Mouse (Mus musculus): ENCODE measurements around the gene Rbks. TPM values are rescaled to one million over a fixed set of nuclear protein-coding genes. Genes with fewer than 3 reads are reported as not detected.
"Not testable (repeated sequence)": the region's sequence is repeated elsewhere in the genome, so short reads cannot be mapped to it uniquely, and the experiment has no call there.

Rbks gene
- total RNA-seq, 2 experiments from 2014 or later: 4.5 to 4.6 TPM

- no peak for DNase-seq
Measured at GRCm38 (mm10) chr5:31620326-31620725, 77.1 kb downstream of the Rbks start.

GRCm38 (mm10) chr5:31614339-31615025 is 82.9 kb downstream of the Rbks start:
- no peak for DNase-seq

GRCm38 (mm10) chr5:31613852-31614286 is 83.6 kb downstream of the Rbks start:
- peak; percentile 84 for DNase-seq

- no peak for DNase-seq
Measured at GRCm38 (mm10) chr5:31611186-31611585, 86.2 kb downstream of the Rbks start.

GRCm38 (mm10) chr5:31610376-31611086 is 86.9 kb downstream of the Rbks start:
- no peak for DNase-seq

- DNase-seq: peak; percentile 36
Measured at GRCm38 (mm10) chr5:31606151-31606550, 91.3 kb downstream of the Rbks start.

- DNase-seq: no peak
Measured at GRCm38 (mm10) chr5:31603766-31604165, 93.7 kb downstream of the Rbks start.

- DNase-seq: peak; percentile 63
Measured at GRCm38 (mm10) chr5:31602377-31602776, 95.0 kb downstream of the Rbks start.

- DNase-seq: no peak
Measured at GRCm38 (mm10) chr5:31601162-31601722, 96.2 kb downstream of the Rbks start.

GRCm38 (mm10) chr5:31599161-31599560 is 98.3 kb downstream of the Rbks start:
- DNase-seq: no peak

- DNase-seq: peak; percentile 54
Measured at GRCm38 (mm10) chr5:31598579-31598978, 98.8 kb downstream of the Rbks start.

GRCm38 (mm10) chr5:31598121-31598520 is 99.3 kb downstream of the Rbks start:
- no peak for DNase-seq

- no peak for DNase-seq
Measured at GRCm38 (mm10) chr5:31597430-31597944, 99.9 kb downstream of the Rbks start.

GRCm38 (mm10) chr5:31596481-31597429 is 100.7 kb downstream of the Rbks start, which contains the start of gene Mrpl33:
Gene Mrpl33, plus strand, starts transcription at chr5:31596935.
- peak; percentile 53 for DNase-seq

GRCm38 (mm10) chr5:31595868-31596267 is 101.6 kb downstream of the Rbks start:
- no peak for DNase-seq

- no peak for DNase-seq
Measured at GRCm38 (mm10) chr5:31591122-31591521, 106.3 kb downstream of the Rbks start.

- DNase-seq: no peak
Measured at GRCm38 (mm10) chr5:31589711-31590319, 107.6 kb downstream of the Rbks start.

GRCm38 (mm10) chr5:31588672-31589071 is 108.8 kb downstream of the Rbks start:
- not testable (repeated sequence) for DNase-seq

GRCm38 (mm10) chr5:31588016-31588415 is 109.4 kb downstream of the Rbks start:
- no peak for DNase-seq

GRCm38 (mm10) chr5:31585526-31585925 is 111.9 kb downstream of the Rbks start:
- DNase-seq: no peak

- DNase-seq: no peak
Measured at GRCm38 (mm10) chr5:31583261-31583660, 114.2 kb downstream of the Rbks start.

- DNase-seq: no peak
Measured at GRCm38 (mm10) chr5:31581932-31582331, 115.5 kb downstream of the Rbks start.
